Mouse (Mus musculus) lung, embryonic 16.5 days (tissue): ENCODE measurements around the gene Aox4. TPM values are rescaled to one million over a fixed set of nuclear protein-coding genes. Genes with fewer than 3 reads are reported as not detected.

ENCODE experiments used
- ATAC-seq: fragments of 200-750 bp; cut with Nextera tagmentation; 2 replicates; pipeline ENCODE4 v1.8.0; 2017; ENCODE audit warnings: low read depth, mild to moderate bottlenecking, moderate library complexity
- H3K27ac ChIP-seq: fragments of 300-500 bp; sonication (generic); 2 replicates; pipeline ENCODE4 v1.5.1; 2014; ENCODE audit warnings: mild to moderate bottlenecking, control low read depth, low read length
- H3K27me3 ChIP-seq: fragments of 300-500 bp; sonication (generic); 2 replicates; pipeline ENCODE4 v1.6.1; 2014; ENCODE audit warnings: low read depth, low read length, mixed read lengths; ENCODE audit not compliant: control insufficient read depth, insufficient read depth
- H3K36me3 ChIP-seq: fragments of 300-500 bp; sonication (generic); 2 replicates; pipeline ENCODE4 v1.6.1; 2014; ENCODE audit warnings: low read length; ENCODE audit not compliant: control insufficient read depth, insufficient read depth
- H3K4me1 ChIP-seq: fragments of 300-500 bp; sonication (generic); replicated peaks from 2 replicates; pipeline ENCODE4 v1.6.1; 2014; ENCODE audit warnings: low read length, mixed read lengths; ENCODE audit not compliant: control insufficient read depth, insufficient read depth
- H3K4me2 ChIP-seq: fragments of 300-500 bp; sonication (generic); 2 replicates; pipeline ENCODE4 v1.6.1; 2014; ENCODE audit warnings: low read depth, low read length, control low read depth
- H3K4me3 ChIP-seq: fragments of 300-500 bp; sonication (generic); 2 replicates; pipeline ENCODE4 v1.5.1; 2014; ENCODE audit warnings: mild to moderate bottlenecking, low read length, control low read depth
- H3K9ac ChIP-seq: fragments of 300-500 bp; sonication (generic); 2 replicates; pipeline ENCODE4 v1.6.1; 2014; ENCODE audit warnings: low read length, control low read depth
- H3K9me3 ChIP-seq: fragments of 300-500 bp; sonication (generic); 2 replicates; pipeline ENCODE4 v1.6.1; 2016; ENCODE audit warnings: low read length; ENCODE audit not compliant: control insufficient read depth
- WGBS: fragments of 180-500 bp; shearing (Covaris S2); extraction: QIAGEN DNeasy Blood & Tissue Kit; methylation state at CpG from one replicate; pipeline ENCODE4 v1.1.7; 2014; 5-methylcytosine and 5-hydroxymethylcytosine counted together
- polyA plus RNA-seq: library from polyadenylated mRNA; unstranded; fragments of >200 nt; fragmentation: Nextera tagmentation; extraction: Ambion mirVana; gene quantifications from 2 replicates; pipeline ENCODE4 v1.2.1, GENCODE M21; 2015

Aox4 gene
- polyA plus RNA-seq, 1 experiment from 2014 or later: 0.05 TPM

DNA sequence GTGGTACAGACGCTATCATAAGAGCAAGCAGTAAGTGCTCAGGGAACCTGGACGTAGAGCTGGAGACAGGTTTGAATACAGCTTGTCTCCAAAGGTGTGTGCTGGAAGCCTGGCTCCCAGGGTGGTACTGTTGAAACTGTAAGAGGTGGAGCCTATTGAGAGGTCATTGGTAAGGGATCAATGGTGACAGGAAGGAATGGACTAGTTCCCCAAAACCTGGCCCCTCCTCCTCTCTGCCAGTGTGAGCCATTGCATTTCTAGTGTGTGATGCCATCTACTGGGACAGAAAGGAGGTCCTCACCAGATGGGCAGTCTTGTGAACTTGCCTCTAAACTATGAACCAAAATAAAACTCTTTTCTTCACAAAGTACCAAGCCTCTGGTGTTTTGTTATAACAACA, 58.0 kb downstream of the Aox4 start:
- Histone ChIP-seq H3K4me2 (no peak overlapping the region), H3K27ac (no peak overlapping the region), H3K9ac (no peak overlapping the region), H3K4me3 (no peak overlapping the region), H3K27me3 (no peaks in the 10 kb centered on the region), H3K36me3 (no peaks in the 10 kb centered on the region), H3K4me1 (no peaks in the 10 kb centered on the region), H3K9me3 (no peaks in the 10 kb centered on the region)
- no peak for ATAC-seq
- WGBS: 68% methylated on average over 2 of the region's 2 CpGs

DNA sequence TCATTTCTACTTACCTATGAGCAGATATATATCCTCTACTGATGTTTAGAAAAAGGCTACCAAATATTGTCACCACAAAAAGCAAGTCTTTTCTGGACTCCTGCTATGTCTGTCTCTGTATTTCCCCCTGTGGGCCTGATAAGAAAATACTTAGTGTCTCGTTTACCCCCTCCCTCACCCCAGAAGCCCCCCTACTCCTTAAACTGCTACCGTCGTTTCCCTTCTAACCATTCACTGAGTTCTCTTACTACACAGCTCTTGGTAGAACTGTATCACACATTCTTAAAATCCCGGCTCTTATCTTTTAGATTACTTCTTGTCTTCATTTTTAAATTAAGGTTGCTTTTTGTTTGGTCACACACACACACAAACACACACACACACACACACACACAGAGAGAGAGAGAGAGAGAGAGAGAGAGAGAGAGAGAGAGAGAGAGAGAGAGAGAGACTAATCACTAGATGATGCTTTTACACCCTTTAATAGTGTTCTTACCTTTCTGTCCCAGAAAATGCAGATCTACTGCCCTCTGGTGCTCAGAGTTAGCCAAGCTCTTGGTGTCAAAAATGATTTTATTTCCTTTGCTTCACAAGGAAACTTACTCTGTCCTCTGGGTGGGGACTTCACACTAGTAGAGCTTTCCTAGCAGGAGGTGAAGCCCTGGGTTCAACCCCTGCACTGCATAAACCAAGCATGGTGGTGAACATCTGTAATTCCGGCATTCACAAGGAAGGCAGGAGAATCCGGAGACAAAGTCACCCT, 60.8 kb downstream of the Aox4 start:
- no peak overlapping the region for H3K27ac ChIP-seq
- H3K4me2 ChIP-seq: no peak overlapping the region
- no peak overlapping the region for H3K4me3 ChIP-seq
- H3K4me1 ChIP-seq: no peaks in the 10 kb centered on the region
- H3K36me3 ChIP-seq: no peaks in the 10 kb centered on the region
- WGBS: 42% methylated on average over 6 of the region's 6 CpGs
- no peaks in the 10 kb centered on the region for H3K27me3 ChIP-seq
- no peaks in the 10 kb centered on the region for H3K9me3 ChIP-seq
- no peak overlapping the region for H3K9ac ChIP-seq
- ATAC-seq: no peak

DNA sequence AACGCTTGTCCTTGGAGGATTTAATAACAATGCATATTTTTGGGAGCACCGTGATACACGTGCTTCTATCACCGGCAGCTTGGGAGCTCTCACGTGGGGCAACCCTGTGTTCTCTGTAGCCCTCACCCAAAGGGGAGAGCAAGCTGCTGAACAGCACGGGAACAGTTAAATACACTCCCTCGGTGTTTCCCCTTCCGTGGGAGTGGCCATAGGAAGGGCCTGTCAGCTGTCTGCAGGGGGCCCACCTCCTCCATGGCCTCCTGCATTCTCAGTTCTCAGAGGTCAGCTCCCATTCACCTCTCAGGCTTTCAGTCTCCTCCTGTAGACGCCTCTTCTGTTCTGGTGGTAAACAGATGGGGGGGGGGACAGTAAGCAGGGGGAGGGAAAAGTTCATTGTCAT, 65.7 kb downstream of the Aox4 start:
- no peak for ATAC-seq
- Histone ChIP-seq H3K4me1 (no peaks in the 10 kb centered on the region), H3K27ac (no peak overlapping the region), H3K9me3 (no peaks in the 10 kb centered on the region), H3K4me2 (no peak overlapping the region), H3K4me3 (no peak overlapping the region), H3K27me3 (no peaks in the 10 kb centered on the region), H3K36me3 (no peaks in the 10 kb centered on the region), H3K9ac (no peak overlapping the region)
- 26% methylated on average over 9 of the region's 9 CpGs for WGBS

DNA sequence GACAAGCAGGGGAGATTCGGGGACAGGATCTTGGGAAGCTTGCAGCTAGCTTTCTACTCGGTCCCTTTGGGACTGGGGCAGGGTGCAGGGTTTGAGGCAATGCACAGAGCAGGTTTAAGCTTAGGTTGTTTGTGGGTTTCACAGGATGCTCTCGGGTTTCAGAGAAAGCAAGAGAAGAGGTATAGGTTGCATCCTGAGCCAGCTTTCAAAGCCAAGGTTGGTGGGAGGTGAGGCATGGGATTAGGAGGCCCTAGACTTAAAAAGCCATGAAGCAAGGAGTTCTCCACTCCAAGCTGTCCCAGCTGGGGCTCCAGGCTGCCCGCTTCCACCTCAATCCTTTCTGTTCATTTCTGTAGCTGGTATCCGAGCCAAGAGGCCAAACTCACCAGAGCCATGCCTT, 67.8 kb downstream of the Aox4 start, which contains the start of gene Aox2:
TSS of gene Aox2 (plus strand) at position 301 of the 400 bp plus-strand sequence.
- Histone ChIP-seq H3K4me3 (no peak within 1 kb of the TSS), H3K36me3 (no peaks in the 10 kb centered on the region), H3K4me2 (no peak within 1 kb of the TSS), H3K9me3 (no peaks in the 10 kb centered on the region), H3K27me3 (no peaks in the 10 kb centered on the region), H3K27ac (no peak within 1 kb of the TSS), H3K4me1 (no peaks in the 10 kb centered on the region), H3K9ac (no peak within 1 kb of the TSS)
- WGBS: 72% methylated on average over 5 of the region's 5 CpGs
- ATAC-seq: no peak

DNA sequence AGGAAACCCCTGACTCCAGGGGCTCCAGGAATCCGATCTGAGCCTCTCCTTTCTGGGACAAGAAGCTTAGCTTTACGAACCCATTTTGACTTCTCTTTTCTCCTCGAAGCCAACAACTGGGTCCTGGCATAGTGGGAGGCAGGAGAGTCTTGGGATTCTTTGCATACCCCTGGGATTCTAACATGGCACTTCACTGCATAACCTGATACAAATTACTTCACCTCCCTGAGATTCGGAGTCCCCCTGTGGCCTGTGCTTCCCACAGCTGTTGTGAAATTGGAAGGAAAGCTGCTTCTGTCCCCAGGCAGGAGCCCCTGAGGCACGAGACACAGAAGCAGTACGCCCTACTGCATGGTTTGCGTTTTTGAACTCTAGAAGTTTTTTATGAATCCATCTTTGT, 68.3 kb downstream of the Aox4 start:
- no peaks in the 10 kb centered on the region for H3K9me3 ChIP-seq
- H3K27me3 ChIP-seq: no peaks in the 10 kb centered on the region
- no peak overlapping the region for H3K27ac ChIP-seq
- no peaks in the 10 kb centered on the region for H3K4me1 ChIP-seq
- WGBS: 64% methylated on average over 7 of the region's 7 CpGs
- H3K9ac ChIP-seq: no peak overlapping the region
- no peak overlapping the region for H3K4me2 ChIP-seq
- H3K4me3 ChIP-seq: no peak overlapping the region
- no peak for ATAC-seq
- H3K36me3 ChIP-seq: no peaks in the 10 kb centered on the region

DNA sequence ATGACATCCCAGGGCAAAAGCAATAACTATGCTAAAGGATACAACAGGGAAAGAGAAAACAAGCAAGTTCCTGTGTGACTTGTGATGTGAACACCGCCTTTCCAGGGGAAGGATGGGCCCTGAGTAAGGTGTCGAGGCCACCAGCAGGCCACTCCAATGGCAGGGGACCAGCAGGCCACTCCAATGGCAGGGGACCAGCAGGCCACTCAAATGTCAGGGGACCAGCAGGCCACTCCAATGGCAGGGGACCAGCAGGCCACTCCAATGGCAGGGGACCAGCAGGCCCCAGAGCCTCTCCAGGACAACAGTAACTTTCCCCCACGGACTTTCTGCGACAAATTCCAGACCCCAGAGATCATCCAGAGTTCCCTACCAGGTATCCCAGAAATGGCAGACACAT, 70.2 kb downstream of the Aox4 start:
- no peaks in the 10 kb centered on the region for H3K4me1 ChIP-seq
- H3K36me3 ChIP-seq: no peaks in the 10 kb centered on the region
- no peak overlapping the region for H3K27ac ChIP-seq
- no peak overlapping the region for H3K4me2 ChIP-seq
- H3K27me3 ChIP-seq: no peaks in the 10 kb centered on the region
- 77% methylated on average over 4 of the region's 4 CpGs for WGBS
- ATAC-seq: no peak
- no peaks in the 10 kb centered on the region for H3K9me3 ChIP-seq
- no peak overlapping the region for H3K9ac ChIP-seq
- no peak overlapping the region for H3K4me3 ChIP-seq

DNA sequence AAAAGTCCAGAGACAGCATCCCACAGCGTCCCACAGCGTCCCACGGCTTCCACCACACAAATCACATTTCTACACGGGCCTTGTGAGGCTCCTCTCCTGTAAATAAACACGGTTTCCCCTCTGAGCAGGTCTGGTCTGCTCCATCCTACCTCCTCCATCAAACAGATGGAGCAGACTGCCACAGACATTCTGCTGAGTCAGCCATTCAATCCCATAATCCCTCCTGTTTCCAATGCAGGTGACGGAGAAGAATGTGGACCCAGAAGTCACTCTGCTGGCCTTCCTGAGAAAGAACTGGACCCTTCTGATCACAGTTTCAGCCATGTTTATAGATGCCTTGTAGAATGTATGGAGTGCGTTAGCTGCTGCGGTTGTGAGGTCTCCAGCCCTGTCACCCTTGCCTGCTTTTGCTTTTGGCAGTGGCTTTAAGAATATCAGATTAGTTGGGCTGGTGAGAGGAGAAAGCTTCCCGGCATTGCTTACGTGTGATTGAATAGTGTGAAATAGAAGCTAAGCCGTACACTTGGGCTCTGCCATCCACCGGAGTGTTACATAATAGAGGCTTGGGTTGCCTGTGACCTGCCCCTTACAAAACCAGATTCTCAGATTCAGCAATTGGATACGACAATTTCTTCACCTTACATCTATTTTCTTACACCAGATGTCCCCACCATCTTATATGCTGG, 70.9 kb downstream of the Aox4 start:
- Histone ChIP-seq H3K27ac (no peak overlapping the region), H3K4me1 (no peaks in the 10 kb centered on the region), H3K27me3 (no peaks in the 10 kb centered on the region), H3K9ac (no peak overlapping the region), H3K4me3 (no peak overlapping the region), H3K4me2 (no peak overlapping the region), H3K9me3 (no peaks in the 10 kb centered on the region), H3K36me3 (no peaks in the 10 kb centered on the region)
- ATAC-seq: no peak
- 66% methylated on average over 13 of the region's 13 CpGs for WGBS

DNA sequence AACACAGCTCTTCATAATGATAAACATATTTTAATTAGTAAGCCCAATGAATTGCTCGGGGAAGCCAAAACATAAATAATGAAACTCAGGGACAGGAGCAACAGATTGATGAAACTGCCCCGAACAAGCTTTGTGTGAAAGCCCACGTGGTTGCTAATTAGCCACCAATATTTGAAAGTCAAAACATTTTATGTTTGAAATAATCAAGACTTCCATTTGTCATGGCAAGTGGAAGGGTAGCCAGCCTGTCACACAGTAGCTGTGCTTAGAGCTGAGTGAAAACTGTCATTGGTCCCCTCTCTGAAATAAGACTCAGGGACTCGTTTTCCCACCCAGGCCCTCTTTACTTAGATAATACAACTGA, 71.4 kb downstream of the Aox4 start:
- H3K27ac ChIP-seq: no peak overlapping the region
- ATAC-seq: no peak
- H3K27me3 ChIP-seq: no peaks in the 10 kb centered on the region
- H3K4me2 ChIP-seq: no peak overlapping the region
- H3K36me3 ChIP-seq: no peaks in the 10 kb centered on the region
- 66% methylated on average over 4 of the region's 4 CpGs for WGBS
- no peak overlapping the region for H3K4me3 ChIP-seq
- no peaks in the 10 kb centered on the region for H3K4me1 ChIP-seq
- no peak overlapping the region for H3K9ac ChIP-seq
- no peaks in the 10 kb centered on the region for H3K9me3 ChIP-seq

DNA sequence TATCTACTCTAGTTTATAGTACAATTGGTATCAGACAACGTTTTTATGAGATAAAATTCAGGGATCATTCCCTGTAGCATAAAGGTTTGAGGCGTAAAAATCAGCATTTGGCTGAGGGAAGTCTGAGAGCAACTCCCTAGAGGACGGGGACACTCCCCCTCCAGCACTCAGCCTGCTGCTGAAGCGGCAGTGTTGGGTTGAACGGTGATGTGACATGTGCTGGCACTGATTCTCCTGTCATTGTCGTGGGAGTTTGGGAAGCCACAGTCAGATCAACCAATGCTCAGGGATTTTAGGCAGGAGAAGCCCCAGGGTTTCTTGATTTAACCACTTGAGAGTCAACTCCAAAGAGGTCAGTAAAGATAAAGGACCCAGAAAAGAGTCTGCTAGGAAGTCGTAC, 74.3 kb downstream of the Aox4 start:
- 31% methylated on average over 7 of the region's 7 CpGs for WGBS
- H3K4me1 ChIP-seq: no peaks in the 10 kb centered on the region
- no peaks in the 10 kb centered on the region for H3K9me3 ChIP-seq
- no peak overlapping the region for H3K27ac ChIP-seq
- no peak for ATAC-seq
- no peak overlapping the region for H3K4me2 ChIP-seq
- H3K27me3 ChIP-seq: no peaks in the 10 kb centered on the region
- no peak overlapping the region for H3K9ac ChIP-seq
- H3K4me3 ChIP-seq: no peak overlapping the region
- H3K36me3 ChIP-seq: no peaks in the 10 kb centered on the region
